Mouse (Mus musculus): Measurements from ENCODE around the gene Git2.
A peak's percentile ranks its signal among the peaks of the same experiment; 100 is the strongest.

GRCm38 (mm10) chr5:114776174-114776573 is 857 bp upstream of the Git2 start:
- TF ChIP-seq CTCF (IDR thresholded peaks at IDR 0.05; ENCODE audit: low read depth, low read length) (no peak), TAL1 (conservative IDR thresholded peaks at IDR 0.05; ENCODE audit: low read depth, low read length) (peak; percentile 39), GATA1 (IDR thresholded peaks at IDR 0.05; ENCODE audit: borderline replicate concordance, low read length) (no peak)

Data from G1E (cell line).